In genomic region chr11:106666470-106667107, GRCm38 (mm10) we compare ENCODE assay signal across 18 mouse cellular contexts. TPM values are rescaled to one million over a fixed set of nuclear protein-coding genes. Genes with fewer than 3 reads are reported as not detected.
DNase-seq lines count a peak whose midpoint lies in the region; ATAC-seq and TF ChIP-seq lines count a peak whose summit lies in the region.
"Had no signal": no experiment of that assay in that cellular context is flagged by ENCODE, and none has a peak within 500 bp of the region (broad histone marks: within the 10 kb centered on the region; RNA-seq: fewer than 3 reads in every experiment).

No protein-coding gene starts in this region.

- H3K79me2 ChIP-seq in CH12.LX (replicated peaks; ENCODE audit: control insufficient read depth, extremely low read depth, insufficient read depth, poor library complexity, severe bottlenecking): no peaks in the 10 kb centered on the region

- no peak for TF ChIP-seq POLR2A in CH12.LX (IDR thresholded peaks at IDR 0.05; ENCODE audit: low read depth, low read length)

- TF ChIP-seq EP300 in CH12.LX (IDR thresholded peaks at IDR 0.05; ENCODE audit: low read length): peak; percentile 66

- in situ Hi-C loops in CH12.LX (cut with MboI; ENCODE audit: low pct_ligation_motif_present, low pct_unique_long_range_greater_than_20kb, low sequenced_read_pairs): no loop called here

- 74% methylated on average over 14 of the region's 14 CpGs for WGBS in lung, embryonic 15.5 days

- H3K4me2 ChIP-seq in lung, embryonic 15.5 days: no peak overlapping the region
- H3K4me2 ChIP-seq in CH12.LX (ENCODE audit: insufficient read depth, low read depth, poor library complexity, severe bottlenecking): no peak overlapping the region
- H3K4me2 ChIP-seq: liver, embryonic 13.5 days; neural tube, embryonic 12.5 days had no signal

- H3K4me3 ChIP-seq in lung, embryonic 15.5 days: no peak overlapping the region
- no peak overlapping the region for H3K4me3 ChIP-seq in CH12.LX (replicated peaks in 1 of 3; ENCODE audit: low read depth in 2 of 3, low read length in 2 of 3, poor library complexity in 1 of 3)
- H3K4me3 ChIP-seq: liver, embryonic 13.5 days; neural tube, embryonic 12.5 days had no signal

- ATAC-seq in lung, embryonic 15.5 days (ENCODE audit: borderline replicate concordance, extremely low read depth, low FRiP score, low TSS enrichment): no peak
- ATAC-seq in monocyte, adult 5-6 weeks (replicated peaks; ENCODE audit: insufficient number of reproducible peaks, low FRiP score, low TSS enrichment, poor library complexity, severe bottlenecking): no peak
- ATAC-seq: forebrain, embryonic 16.5 days; hindbrain, postnatal 0 days had no signal

- no peak for TF ChIP-seq RAD21 in CH12.LX (IDR thresholded peaks at IDR 0.05; ENCODE audit: low read depth, low read length)

- H3K9me3 ChIP-seq in lung, embryonic 15.5 days: no peaks in the 10 kb centered on the region
- H3K9me3 ChIP-seq in CH12.LX (replicated peaks; ENCODE audit: low read length): no peaks in the 10 kb centered on the region
- H3K9me3 ChIP-seq: liver, embryonic 13.5 days; neural tube, embryonic 12.5 days had no signal

- peak; percentile 80 for DNase-seq in heart, adult 11 months
- no peak for DNase-seq in heart, postnatal 4 days
- no peak for DNase-seq in lung, postnatal 36 days
- peak; percentile 73 for DNase-seq in CH12.LX (ENCODE audit: extremely low read depth)
- DNase-seq in induced T-regulatory cell, adult 2 months (ENCODE audit: low read depth): peak; percentile 81
- DNase-seq in left cerebral cortex, adult 9 months (ENCODE audit: low spot score in 2 of 2): no peak
- DNase-seq: adrenal gland, postnatal 10 days; cerebellum, adult 2 months; gastrocnemius, postnatal 10 days; heart, postnatal 10 days; kidney, adult 9 months; liver, embryonic 13.5 days; lung, postnatal 10 days had no signal

- H3K27ac ChIP-seq in lung, embryonic 15.5 days: peak overlapping the region; percentile 21; the same call in 1 of the 2 replicates
- peak overlapping the region; percentile 12 for H3K27ac ChIP-seq in CH12.LX (ENCODE audit: insufficient read depth, low read depth)
- H3K27ac ChIP-seq: hindbrain, postnatal 0 days; liver, embryonic 13.5 days; neural tube, embryonic 12.5 days had no signal

- peak overlapping the region; percentile 8; the same call in 1 of the 2 replicates for H3K9ac ChIP-seq in lung, embryonic 15.5 days
- no peak overlapping the region for H3K9ac ChIP-seq in CH12.LX (ENCODE audit: insufficient read depth, low read depth)
- H3K9ac ChIP-seq: liver, embryonic 13.5 days; neural tube, embryonic 12.5 days had no signal

- H3K36me3 ChIP-seq in lung, embryonic 15.5 days: no peaks in the 10 kb centered on the region
- peaks cover 3 to 18% of the 10 kb centered on the region in 2 experiments for H3K36me3 ChIP-seq in CH12.LX (replicated peaks in 1 of 2; ENCODE audit: control insufficient read depth in 1 of 2, insufficient read depth in 1 of 2, low read length in 1 of 2)
- H3K36me3 ChIP-seq: liver, embryonic 13.5 days; neural tube, embryonic 12.5 days had no signal

- H3K27me3 ChIP-seq in lung, embryonic 15.5 days: no peaks in the 10 kb centered on the region
- H3K27me3 ChIP-seq in CH12.LX (replicated peaks): no peaks in the 10 kb centered on the region
- H3K27me3 ChIP-seq: liver, embryonic 13.5 days; neural tube, embryonic 12.5 days had no signal

- TF ChIP-seq CTCF in CH12.LX (conservative IDR thresholded peaks at IDR 0.05 in 1 of 2, IDR thresholded peaks at IDR 0.05 in 1 of 2; ENCODE audit: low read depth in 2 of 2, low read length in 2 of 2): 0 out of 4 replicates have a peak, but pooled peaks of 1 of the 2 experiments have one; percentile 1

- peaks cover 34% of the 10 kb centered on the region for H3K4me1 ChIP-seq in lung, embryonic 15.5 days
- peaks cover 48 to 87% of the 10 kb centered on the region in 2 experiments for H3K4me1 ChIP-seq in CH12.LX (ENCODE audit: control insufficient read depth in 1 of 2, insufficient read depth in 2 of 2)

- dilution Hi-C loops in CH12.LX (cut with MboI; ENCODE audit: extremely low pct_ligation_motif_present, extremely low pct_unique_long_range_greater_than_20kb, low sequenced_read_pairs): no loop called here

TF ChIP-seq in CH12.LX, 34 proteins besides CTCF, POLR2A, EP300 and RAD21:
- TF ChIP-seq MAZ (IDR thresholded peaks at IDR 0.05; ENCODE audit: low read depth, low read length) (no peak), ELF1 (IDR thresholded peaks at IDR 0.05; ENCODE audit: low read depth, low read length) (peak; percentile 45; the same call in 1 of the 2 replicates), JUND (conservative IDR thresholded peaks at IDR 0.05; ENCODE audit: low read depth, low read length) (peak; percentile 21; the same call in 1 of the 2 replicates), ETS1 (conservative IDR thresholded peaks at IDR 0.05; ENCODE audit: low read depth, low read length) (peak; percentile 20; the same call in 1 of the 2 replicates), TBP (conservative IDR thresholded peaks at IDR 0.05; ENCODE audit: low read depth, low read length) (peak; percentile 93), IRF4 (IDR thresholded peaks at IDR 0.05; ENCODE audit: low read depth, low read length) (peak; percentile 74), HCFC1 (IDR thresholded peaks at IDR 0.05; ENCODE audit: low read depth, low read length) (no peak), TCF12 (IDR thresholded peaks at IDR 0.05; ENCODE audit: low read depth, low read length) (0 out of 2 replicates have a peak, but pooled peaks have one; percentile 40), JUN (IDR thresholded peaks at IDR 0.05; ENCODE audit: insufficient read depth, low read depth, low read length) (0 out of 2 replicates have a peak, but pooled peaks have one; percentile 19), UBTF (IDR thresholded peaks at IDR 0.05; ENCODE audit: low read depth, low read length) (0 out of 2 replicates have a peak, but pooled peaks have one; percentile 39), ZNF384 (IDR thresholded peaks at IDR 0.05; ENCODE audit: low read depth, low read length) (peak; percentile 33; the same call in 1 of the 2 replicates)

RNA-seq across cellular contexts. Expression of gene Tex2, which starts 53.4 kb away (rescaled TPM):
- total RNA-seq in heart, postnatal 4 days (2021): 10 to 100 TPM; 37.6 to 45.2 TPM
- polyA plus RNA-seq in lung, embryonic 15.5 days (2015; fragmentation: Nextera tagmentation; extraction: Ambion mirVana): 9.7 and 9.8 TPM in 2 replicates
- total RNA-seq in CH12.LX (2012; rRNA removed): 5.0 and 6.2 TPM in 2 replicates
- 3.9 and 4.5 TPM in 2 replicates for total RNA-seq in CH12.LX (2014; rRNA removed)
- polyA plus RNA-seq in CH12.LX (2012; ENCODE audit: insufficient read length, low read depth): 3.9 and 4.0 TPM in 2 replicates
- 15.4 to 24.3 TPM (median 17.8 TPM) in 3 replicates for total RNA-seq in monocyte, adult 5-6 weeks (2017)

Comparison
In these comparisons a context has a peak if more than half of its experiments do, and no peak if none do; other contexts are left out.
1. DNase-seq: peak in heart, adult 11 months (single experiment), CH12.LX (single experiment) and induced T-regulatory cell, adult 2 months (single experiment); none in heart, postnatal 4 days (single experiment), lung, postnatal 36 days (single experiment) and left cerebral cortex, adult 9 months (0 of 2).